Mouse (Mus musculus) ovary, postnatal 36 days (tissue): ENCODE data around the gene Mtor.

ENCODE experiments used
- DNase-seq: peaks from one replicate; pipeline ENCODE4 v3.0.0; 2022; ENCODE audit warnings: low spot score, mixed read lengths

The Mtor gene

DNA sequence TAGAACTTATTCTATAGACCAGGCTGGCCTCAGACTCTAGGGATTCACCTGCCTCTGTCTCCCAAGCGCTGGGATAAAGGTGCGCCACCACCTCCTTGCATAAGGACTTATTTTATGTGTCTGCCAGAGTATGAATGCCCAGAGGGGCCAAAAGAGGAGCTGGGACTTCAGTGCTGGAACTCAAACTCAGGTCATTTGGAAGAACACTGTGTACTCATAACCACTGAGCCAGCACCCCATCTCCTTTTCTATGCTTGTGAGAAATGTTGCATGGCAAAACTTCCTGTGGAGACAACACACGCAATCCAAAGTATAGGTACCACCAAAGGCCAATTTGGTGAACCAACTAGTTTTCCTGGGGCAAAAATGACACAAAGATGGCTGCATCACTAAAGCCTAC is 148.3 kb downstream of the Mtor start:
- DNase-seq = no peak

GRCm38 (mm10) chr4:148598826-148599225 is 150.4 kb downstream of the Mtor start:
- no peak for DNase-seq

GRCm38 (mm10) chr4:148600316-148600715 is 151.9 kb downstream of the Mtor start:
- DNase-seq = no peak

GRCm38 (mm10) chr4:148601871-148602270 is 153.5 kb downstream of the Mtor start:
- DNase-seq = no peak

DNA sequence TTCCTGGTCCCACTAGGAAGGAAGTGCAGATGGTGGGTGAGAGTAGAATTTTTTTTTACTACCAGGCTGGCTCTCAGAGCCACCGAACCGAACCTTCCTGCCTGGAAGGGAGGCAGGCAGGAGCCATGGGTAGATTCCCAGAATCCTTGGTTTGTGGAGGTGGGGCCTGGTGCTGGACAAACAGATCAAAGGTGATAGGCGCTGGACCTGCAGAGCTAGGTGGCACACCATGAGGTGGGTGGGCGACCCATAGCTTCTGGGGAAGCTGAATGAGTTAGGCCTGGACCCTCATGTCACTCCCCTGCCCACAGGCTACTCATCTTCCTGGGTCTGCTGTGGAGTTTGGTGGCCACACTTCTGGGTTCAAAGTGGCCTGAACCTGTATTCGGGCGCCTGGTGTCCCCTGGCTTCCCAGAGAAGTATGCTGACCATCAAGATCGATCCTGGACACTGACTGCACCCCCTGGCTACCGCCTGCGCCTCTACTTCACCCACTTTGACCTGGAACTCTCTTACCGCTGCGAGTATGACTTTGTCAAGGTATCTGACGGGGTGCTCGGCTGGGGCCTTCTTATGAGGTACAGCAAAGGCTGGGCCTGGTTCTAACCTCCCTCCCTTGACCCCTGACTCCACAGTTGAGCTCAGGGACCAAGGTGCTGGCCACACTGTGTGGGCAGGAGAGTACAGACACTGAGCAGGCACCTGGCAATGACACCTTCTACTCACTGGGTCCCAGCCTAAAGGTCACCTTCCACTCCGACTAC is 154.1 kb downstream of the Mtor start, which contains the start of gene Masp2:
TSS of gene Masp2 (plus strand) at position 198 of the 764 bp plus-strand sequence.
- DNase-seq = no peak

DNA sequence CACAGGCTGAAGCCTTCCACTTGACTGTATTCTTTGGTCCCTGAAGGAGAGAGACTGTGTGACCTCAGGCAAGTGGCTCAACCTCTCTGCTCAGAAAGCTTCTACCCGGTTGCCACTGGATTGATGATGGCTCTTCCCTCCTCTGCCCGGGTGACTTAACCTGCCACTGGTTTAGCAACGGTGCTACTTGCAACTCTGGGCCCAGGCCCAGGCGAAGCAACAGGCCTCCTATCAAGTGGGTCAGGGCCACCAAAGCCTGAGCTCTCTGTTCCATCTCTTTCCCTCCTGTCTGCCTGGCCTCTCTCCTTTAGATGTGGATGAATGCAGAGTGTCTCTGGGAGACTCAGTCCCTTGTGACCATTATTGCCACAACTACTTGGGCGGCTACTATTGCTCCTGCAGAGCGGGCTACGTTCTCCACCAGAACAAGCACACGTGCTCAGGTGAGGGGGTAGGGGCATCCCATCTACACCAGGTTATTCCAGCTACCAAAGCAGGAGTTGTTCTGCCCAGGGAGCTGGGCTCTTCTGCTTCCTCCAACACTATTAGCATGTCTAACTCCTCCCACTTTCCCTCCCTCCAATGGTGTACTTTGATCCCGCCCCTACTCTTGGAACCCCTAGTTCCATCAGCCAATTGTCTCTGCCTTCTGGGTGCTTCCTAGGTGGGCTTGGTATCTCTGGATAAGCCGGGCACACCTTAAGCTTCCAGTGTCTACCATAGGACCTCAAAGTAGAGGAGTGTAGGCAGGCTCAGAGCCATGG is 155.1 kb downstream of the Mtor start:
- no peak for DNase-seq

GRCm38 (mm10) chr4:148604141-148604540 is 155.7 kb downstream of the Mtor start:
- no peak for DNase-seq

- DNase-seq = peak; percentile 61
These were observed 156.2 kb downstream of the Mtor start for GRCm38 (mm10) chr4:148604541-148605165.
